Comparison of ENCODE assay signal across 26 mouse cellular contexts in the genomic region with DNA sequence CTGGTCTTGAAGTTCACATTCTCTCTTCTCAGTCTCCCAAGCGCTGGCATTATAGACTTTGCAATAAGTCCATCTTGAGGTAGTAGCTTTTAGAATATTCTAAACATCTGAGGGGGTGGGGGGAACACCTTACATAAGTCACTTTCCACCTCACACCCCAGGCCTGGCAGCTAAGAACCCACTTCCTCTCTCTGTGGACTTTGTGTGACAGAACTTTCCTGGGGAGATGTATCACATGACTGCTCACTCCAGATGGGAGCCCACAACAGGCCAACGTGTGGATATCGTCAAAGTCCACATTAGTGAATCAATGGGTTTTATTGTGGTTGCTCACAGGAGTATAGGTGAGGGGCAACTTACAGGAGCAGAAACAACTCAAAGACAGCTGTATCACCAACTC. TPM values are rescaled to one million over a fixed set of nuclear protein-coding genes. Genes with fewer than 3 reads are reported as not detected.
DNase-seq lines count a peak whose midpoint lies in the region; ATAC-seq and TF ChIP-seq lines count a peak whose summit lies in the region.
"Had no signal": no experiment of that assay in that cellular context is flagged by ENCODE, and none has a peak within 500 bp of the region (broad histone marks: within the 10 kb centered on the region; RNA-seq: fewer than 3 reads in every experiment).

No protein-coding gene starts in this region.

- DNase-seq in thymus, postnatal 4 days = peak; percentile 33
- DNase-seq in thymus, postnatal 10 days (ENCODE audit: low spot score in 2 of 2) = no peak
- no peak for DNase-seq in kidney, postnatal 25 days
- DNase-seq in adrenal gland, adult 8-10 months = no peak
- no peak for DNase-seq in forebrain, embryonic 10.5 days (ENCODE audit: extremely low spot score, low spot score)
- DNase-seq: adrenal gland, postnatal 10 days; cerebellum, adult 11 months; cerebellum, postnatal 36 days; heart, adult 11 months; kidney, adult 11 months; layer of hippocampus, postnatal 36 days; liver, embryonic 13.5 days; right cerebral cortex, postnatal 25 days had no signal

- WGBS in intestine, postnatal 0 days = 29% methylated on average over 3 of the region's 3 CpGs
- 43% methylated on average over 3 of the region's 3 CpGs for WGBS in intestine, embryonic 15.5 days
- WGBS in forebrain, embryonic 10.5 days = 65% methylated on average over 3 of the region's 3 CpGs

- H3K36me3 ChIP-seq in intestine, postnatal 0 days (ENCODE audit: control insufficient read depth, insufficient read depth) = peaks cover 13% of the 10 kb centered on the region
- peaks cover 13% of the 10 kb centered on the region for H3K36me3 ChIP-seq in intestine, embryonic 15.5 days
- peaks cover 35% of the 10 kb centered on the region for H3K36me3 ChIP-seq in forebrain, embryonic 10.5 days (replicated peaks)

- no peak overlapping the region for H3K4me2 ChIP-seq in intestine, postnatal 0 days (replicated peaks; ENCODE audit: low read depth)
- H3K4me2 ChIP-seq in intestine, embryonic 15.5 days (replicated peaks) = no peak overlapping the region
- H3K4me2 ChIP-seq: forebrain, embryonic 12.5 days; heart, embryonic 12.5 days; hindbrain, embryonic 14.5 days; limb, embryonic 13.5 days; liver, embryonic 13.5 days; lung, embryonic 15.5 days; midbrain, embryonic 15.5 days had no signal

- H3K9me3 ChIP-seq in intestine, postnatal 0 days (ENCODE audit: control insufficient read depth) = no peaks in the 10 kb centered on the region
- no peaks in the 10 kb centered on the region for H3K9me3 ChIP-seq in intestine, embryonic 15.5 days
- H3K9me3 ChIP-seq in forebrain, embryonic 10.5 days = no peaks in the 10 kb centered on the region
- H3K9me3 ChIP-seq: embryonic facial prominence, embryonic 10.5 days; forebrain, embryonic 12.5 days; heart, embryonic 12.5 days; limb, embryonic 13.5 days; liver, embryonic 13.5 days; lung, embryonic 15.5 days; megakaryocyte, embryonic 14.5 days; midbrain, embryonic 15.5 days had no signal

- peak overlapping the region; percentile 15; the same call in 1 of the 2 replicates for H3K27ac ChIP-seq in intestine, postnatal 0 days (ENCODE audit: low read depth, low read length)
- no peak overlapping the region for H3K27ac ChIP-seq in intestine, embryonic 15.5 days
- no peak overlapping the region for H3K27ac ChIP-seq in forebrain, embryonic 10.5 days
- H3K27ac ChIP-seq: embryonic facial prominence, embryonic 10.5 days; forebrain, embryonic 12.5 days; hindbrain, embryonic 14.5 days; kidney, postnatal 0 days; limb, embryonic 13.5 days; liver, embryonic 13.5 days; lung, embryonic 15.5 days; midbrain, embryonic 15.5 days had no signal

- no peaks in the 10 kb centered on the region for H3K27me3 ChIP-seq in intestine, postnatal 0 days (replicated peaks; ENCODE audit: control insufficient read depth, insufficient read depth, low read length)
- no peaks in the 10 kb centered on the region for H3K27me3 ChIP-seq in intestine, embryonic 15.5 days (replicated peaks)
- 0 out of 2 replicates have a peak, but pooled peaks cover 5% of the 10 kb centered on the region for H3K27me3 ChIP-seq in forebrain, embryonic 10.5 days (ENCODE audit: poor library complexity, severe bottlenecking)
- H3K27me3 ChIP-seq: lung, embryonic 15.5 days had no signal

- TF ChIP-seq CTCF in intestine, postnatal 0 days (IDR thresholded peaks at IDR 0.05; ENCODE audit: low read depth) = no peak

- H3K4me1 ChIP-seq in intestine, postnatal 0 days (replicated peaks; ENCODE audit: control insufficient read depth, insufficient read depth, low read length) = no peaks in the 10 kb centered on the region
- no peaks in the 10 kb centered on the region for H3K4me1 ChIP-seq in intestine, embryonic 15.5 days (replicated peaks)
- 0 out of 2 replicates have a peak, but pooled peaks cover 4% of the 10 kb centered on the region for H3K4me1 ChIP-seq in forebrain, embryonic 10.5 days
- H3K4me1 ChIP-seq: embryonic facial prominence, embryonic 10.5 days; forebrain, embryonic 12.5 days; limb, embryonic 13.5 days; lung, embryonic 15.5 days; midbrain, embryonic 15.5 days had no signal

- no peak overlapping the region for H3K9ac ChIP-seq in intestine, postnatal 0 days (ENCODE audit: low read depth, low read length)
- no peak overlapping the region for H3K9ac ChIP-seq in intestine, embryonic 15.5 days
- H3K9ac ChIP-seq: forebrain, embryonic 12.5 days; heart, embryonic 12.5 days; hindbrain, embryonic 14.5 days; limb, embryonic 13.5 days; liver, embryonic 13.5 days; lung, embryonic 15.5 days; midbrain, embryonic 15.5 days had no signal

- no peak overlapping the region for H3K4me3 ChIP-seq in intestine, postnatal 0 days (ENCODE audit: low read depth, low read length)
- no peak overlapping the region for H3K4me3 ChIP-seq in intestine, embryonic 15.5 days (replicated peaks)
- no peak overlapping the region for H3K4me3 ChIP-seq in forebrain, embryonic 10.5 days
- H3K4me3 ChIP-seq: embryonic facial prominence, embryonic 10.5 days; forebrain, embryonic 12.5 days; heart, embryonic 12.5 days; limb, embryonic 13.5 days; liver, embryonic 13.5 days; lung, embryonic 15.5 days; megakaryocyte, embryonic 14.5 days; midbrain, embryonic 15.5 days; myocyte had no signal

- ATAC-seq in intestine, postnatal 0 days = peak; percentile 31
- no peak for ATAC-seq in intestine, embryonic 15.5 days
- peak; percentile 88 for ATAC-seq in inflammation-experienced regulatory T-cells, adult 6 months
- ATAC-seq: midbrain, embryonic 15.5 days had no signal

RNA-seq across cellular contexts. Expression of a gene that starts 18.8 kb away (rescaled TPM):
- 18.0 and 20.7 TPM in 2 replicates for polyA plus RNA-seq in intestine, postnatal 0 days (2015; fragmentation: Nextera tagmentation; extraction: Ambion mirVana)
- polyA plus RNA-seq in intestine, embryonic 15.5 days (2015; fragmentation: Nextera tagmentation; extraction: Ambion mirVana) = 30.8 and 31.8 TPM in 2 replicates
- polyA plus RNA-seq in inflammation-experienced regulatory T-cells, adult 6 months (2017; shearing (Covaris generic)) = 10 to 100 TPM in 2 of 3 experiments, 1 to 10 TPM in 1; 8.6 to 23.2 (median 20.8) TPM
- 10 to 100 TPM; 11.5 to 27.5 (median 19.7) TPM for total RNA-seq in adrenal gland, adult 8-10 months (2022)
- 56.7 and 57.5 TPM in 2 replicates for polyA plus RNA-seq in forebrain, embryonic 10.5 days (2016; fragmentation: Nextera tagmentation; extraction: Ambion mirVana)

RNA-seq across cellular contexts. Expression of a gene that starts 28.1 kb away (rescaled TPM):
- 7.3 and 9.0 TPM in 2 replicates for polyA plus RNA-seq in intestine, postnatal 0 days (2015; fragmentation: Nextera tagmentation; extraction: Ambion mirVana)
- 21.8 and 34.2 TPM in 2 replicates for polyA plus RNA-seq in intestine, embryonic 15.5 days (2015; fragmentation: Nextera tagmentation; extraction: Ambion mirVana)
- polyA plus RNA-seq in inflammation-experienced regulatory T-cells, adult 6 months (2017; shearing (Covaris generic)) = 10 to 100 TPM in 2 of 3 experiments, 1 to 10 TPM in 1; 8.3 to 12.4 (median 11.4) TPM
- total RNA-seq in adrenal gland, adult 8-10 months (2022) = 10 to 100 TPM; 13.7 to 20.3 (median 16.9) TPM
- polyA plus RNA-seq in forebrain, embryonic 10.5 days (2016; fragmentation: Nextera tagmentation; extraction: Ambion mirVana) = 19.6 and 21.2 TPM in 2 replicates

RNA-seq across cellular contexts. Expression of a gene that starts 50.3 kb away (rescaled TPM):
- polyA plus RNA-seq in intestine, postnatal 0 days (2015; fragmentation: Nextera tagmentation; extraction: Ambion mirVana) = 0.16 and 0.26 TPM in 2 replicates
- polyA plus RNA-seq in intestine, embryonic 15.5 days (2015; fragmentation: Nextera tagmentation; extraction: Ambion mirVana) = 0.13 and 0.23 TPM in 2 replicates
- under 1 TPM in 1 of 3 experiments, not detected in 2; 0.23 TPM for polyA plus RNA-seq in inflammation-experienced regulatory T-cells, adult 6 months (2017; shearing (Covaris generic))
- 1 to 10 TPM in 1 of 4 experiments, under 1 TPM in 3; 0.41 to 1.0 (median 0.75) TPM for total RNA-seq in adrenal gland, adult 8-10 months (2022)
- polyA plus RNA-seq in forebrain, embryonic 10.5 days (2016; fragmentation: Nextera tagmentation; extraction: Ambion mirVana) = 0.09 TPM in 2 replicates
- polyA plus RNA-seq: forebrain, embryonic 12.5 days; hindbrain, embryonic 14.5 days; midbrain, embryonic 15.5 days; myocyte had no signal
